In the genomic region with DNA sequence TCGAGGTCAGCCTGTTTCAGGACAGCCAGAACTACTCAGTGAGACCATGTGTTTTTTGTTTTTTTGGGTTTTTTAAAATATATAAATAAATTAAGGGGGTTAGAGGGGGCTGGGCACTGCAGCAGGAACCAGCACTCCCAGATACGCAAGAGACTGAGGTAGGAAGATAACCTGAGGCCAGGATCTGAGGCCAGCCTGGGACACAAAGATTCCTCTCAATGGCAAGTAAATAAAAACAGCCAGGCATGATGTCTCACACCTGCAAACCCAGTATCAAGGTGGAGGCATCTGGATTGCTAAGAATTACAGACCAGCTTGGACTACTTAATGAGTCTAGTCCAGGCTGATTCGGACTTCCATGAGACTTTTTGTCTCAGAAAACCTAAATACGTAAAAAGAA, we compare ENCODE assay signal across 8 mouse cellular contexts. TPM values are rescaled to one million over a fixed set of nuclear protein-coding genes. Genes with fewer than 3 reads are reported as not detected.
A peak's percentile ranks its signal among the peaks of the same experiment; 100 is the strongest.
DNase-seq lines count a peak whose midpoint lies in the region; ATAC-seq and TF ChIP-seq lines count a peak whose summit lies in the region.

No protein-coding gene starts in this region.

- ATAC-seq in embryonic facial prominence, embryonic 14.5 days (ENCODE audit: low read depth), result no peak
- no peak for ATAC-seq in intestine, postnatal 0 days
- ATAC-seq in neural tube, embryonic 12.5 days (ENCODE audit: low FRiP score, low read depth), result no peak
- no peak for ATAC-seq in erythroid progenitor cell, adult 5-6 weeks (replicated peaks; ENCODE audit: low FRiP score, poor library complexity, severe bottlenecking)

- H3K4me1 ChIP-seq in embryonic facial prominence, embryonic 14.5 days (ENCODE audit: control insufficient read depth, insufficient read depth, low read length), result peaks cover 12% of the 10 kb centered on the region
- H3K4me1 ChIP-seq in intestine, postnatal 0 days (replicated peaks; ENCODE audit: control insufficient read depth, insufficient read depth, low read length), result no peaks in the 10 kb centered on the region
- peaks cover 14% of the 10 kb centered on the region for H3K4me1 ChIP-seq in neural tube, embryonic 12.5 days

- peak overlapping the region; percentile 70 for H3K4me2 ChIP-seq in embryonic facial prominence, embryonic 14.5 days (ENCODE audit: low read depth, low read length)
- peak overlapping the region; percentile 72 for H3K4me2 ChIP-seq in intestine, postnatal 0 days (replicated peaks; ENCODE audit: low read depth)
- H3K4me2 ChIP-seq in neural tube, embryonic 12.5 days (replicated peaks), result peak overlapping the region; percentile 84

- peak overlapping the region; percentile 90 for H3K4me3 ChIP-seq in left cerebral cortex, adult 2 months
- peak overlapping the region; percentile 95 for H3K4me3 ChIP-seq in embryonic facial prominence, embryonic 14.5 days (ENCODE audit: low read depth, low read length)
- peak overlapping the region; percentile 94 for H3K4me3 ChIP-seq in intestine, postnatal 0 days (ENCODE audit: low read depth, low read length)
- peak overlapping the region; percentile 80 for H3K4me3 ChIP-seq in neural tube, embryonic 12.5 days

- no peaks in the 10 kb centered on the region for H3K9me3 ChIP-seq in embryonic facial prominence, embryonic 14.5 days (ENCODE audit: control insufficient read depth, low read length)
- no peaks in the 10 kb centered on the region for H3K9me3 ChIP-seq in intestine, postnatal 0 days (ENCODE audit: control insufficient read depth)
- H3K9me3 ChIP-seq in neural tube, embryonic 12.5 days, result no peaks in the 10 kb centered on the region

- no peak for TF ChIP-seq CTCF in left cerebral cortex, adult 2 months (IDR thresholded peaks at IDR 0.05)
- TF ChIP-seq CTCF in intestine, postnatal 0 days (IDR thresholded peaks at IDR 0.05; ENCODE audit: low read depth), result no peak

- H3K27ac ChIP-seq in left cerebral cortex, adult 2 months, result no peak overlapping the region
- no peak overlapping the region for H3K27ac ChIP-seq in embryonic facial prominence, embryonic 14.5 days (replicated peaks; ENCODE audit: low read depth, low read length)
- H3K27ac ChIP-seq in intestine, postnatal 0 days (ENCODE audit: low read depth, low read length), result no peak overlapping the region
- no peak overlapping the region for H3K27ac ChIP-seq in neural tube, embryonic 12.5 days

- WGBS in embryonic facial prominence, embryonic 14.5 days, result 62% methylated on average over 4 of the region's 4 CpGs
- 50% methylated on average over 4 of the region's 4 CpGs for WGBS in intestine, postnatal 0 days
- 71% methylated on average over 4 of the region's 4 CpGs for WGBS in neural tube, embryonic 12.5 days

- peak overlapping the region; percentile 92 for H3K9ac ChIP-seq in embryonic facial prominence, embryonic 14.5 days (ENCODE audit: low read depth, low read length)
- peak overlapping the region; percentile 93; the same call in 1 of the 2 replicates for H3K9ac ChIP-seq in intestine, postnatal 0 days (ENCODE audit: low read depth, low read length)
- H3K9ac ChIP-seq in neural tube, embryonic 12.5 days, result peak overlapping the region; percentile 84

- no peaks in the 10 kb centered on the region for H3K27me3 ChIP-seq in embryonic facial prominence, embryonic 14.5 days (replicated peaks; ENCODE audit: control insufficient read depth, insufficient read depth, low read length)
- H3K27me3 ChIP-seq in intestine, postnatal 0 days (replicated peaks; ENCODE audit: control insufficient read depth, insufficient read depth, low read length), result no peaks in the 10 kb centered on the region
- H3K27me3 ChIP-seq in neural tube, embryonic 12.5 days (replicated peaks), result no peaks in the 10 kb centered on the region

- H3K36me3 ChIP-seq in embryonic facial prominence, embryonic 14.5 days (ENCODE audit: control insufficient read depth, insufficient read depth, low read length), result peaks cover 22% of the 10 kb centered on the region
- H3K36me3 ChIP-seq in intestine, postnatal 0 days (ENCODE audit: control insufficient read depth, insufficient read depth), result peaks cover 9% of the 10 kb centered on the region
- peaks cover 10% of the 10 kb centered on the region for H3K36me3 ChIP-seq in neural tube, embryonic 12.5 days

- intact Hi-C loops in left cerebral cortex, adult 2 months (cut with DNase I), result no loop called here

- no peak for DNase-seq in left cerebral cortex, adult 2 months (ENCODE audit: extremely low spot score in 1 of 2, low spot score in 2 of 2)
- DNase-seq in left cerebral cortex, adult 11 months (ENCODE audit: low spot score), result no peak
- DNase-seq in embryonic facial prominence, embryonic 14.5 days (ENCODE audit: low spot score), result no peak
- no peak for DNase-seq in ovary, postnatal 14 days (ENCODE audit: low spot score)
- no peak for DNase-seq in Muller cell, postnatal 12 days (ENCODE audit: inconsistent ontology term)

RNA-seq across cellular contexts. Expression of a gene that starts 1.2 kb away (rescaled TPM):
- total RNA-seq in left cerebral cortex, adult 2 months (2021), result 100 to 1,000 TPM; 106 to 114 TPM
- 35.6 and 36.0 TPM in 2 replicates for polyA plus RNA-seq in embryonic facial prominence, embryonic 14.5 days (2014; fragmentation: Nextera tagmentation; extraction: Ambion mirVana)
- 11.0 and 13.1 TPM in 2 replicates for polyA plus RNA-seq in intestine, postnatal 0 days (2015; fragmentation: Nextera tagmentation; extraction: Ambion mirVana)
- 53.1 and 57.2 TPM in 2 replicates for polyA plus RNA-seq in neural tube, embryonic 12.5 days (2016; fragmentation: Nextera tagmentation; extraction: Ambion mirVana)
- 124 and 132 TPM in 2 replicates for total RNA-seq in erythroid progenitor cell, adult 5-6 weeks (2015; ENCODE audit: low replicate concordance)
- 94.1 and 117 TPM in 2 replicates for total RNA-seq in erythroid progenitor cell, adult 5-6 weeks (2017; ENCODE audit: low replicate concordance)

RNA-seq across cellular contexts. Expression of a gene that starts 11.2 kb away (rescaled TPM):
- total RNA-seq in left cerebral cortex, adult 2 months (2021), result 10 to 100 TPM; 21.9 to 24.0 TPM
- 20.8 and 23.1 TPM in 2 replicates for polyA plus RNA-seq in embryonic facial prominence, embryonic 14.5 days (2014; fragmentation: Nextera tagmentation; extraction: Ambion mirVana)
- 30.5 and 32.1 TPM in 2 replicates for polyA plus RNA-seq in intestine, postnatal 0 days (2015; fragmentation: Nextera tagmentation; extraction: Ambion mirVana)
- 25.0 and 26.5 TPM in 2 replicates for polyA plus RNA-seq in neural tube, embryonic 12.5 days (2016; fragmentation: Nextera tagmentation; extraction: Ambion mirVana)
- 2.1 and 3.6 TPM in 2 replicates for total RNA-seq in erythroid progenitor cell, adult 5-6 weeks (2015; ENCODE audit: low replicate concordance)
- total RNA-seq in erythroid progenitor cell, adult 5-6 weeks (2017; ENCODE audit: low replicate concordance), result 1.7 and 4.1 TPM in 2 replicates

RNA-seq across cellular contexts. Expression of a gene that starts 40.6 kb away (rescaled TPM):
- total RNA-seq in left cerebral cortex, adult 2 months (2021), result 10 to 100 TPM; 75.4 to 80.4 TPM
- polyA plus RNA-seq in embryonic facial prominence, embryonic 14.5 days (2014; fragmentation: Nextera tagmentation; extraction: Ambion mirVana), result 25.9 and 29.9 TPM in 2 replicates
- 6.0 and 6.4 TPM in 2 replicates for polyA plus RNA-seq in intestine, postnatal 0 days (2015; fragmentation: Nextera tagmentation; extraction: Ambion mirVana)
- 36.2 and 37.2 TPM in 2 replicates for polyA plus RNA-seq in neural tube, embryonic 12.5 days (2016; fragmentation: Nextera tagmentation; extraction: Ambion mirVana)
- 50.3 and 71.4 TPM in 2 replicates for total RNA-seq in erythroid progenitor cell, adult 5-6 weeks (2015; ENCODE audit: low replicate concordance)
- 28.7 and 39.8 TPM in 2 replicates for total RNA-seq in erythroid progenitor cell, adult 5-6 weeks (2017; ENCODE audit: low replicate concordance)
